Mouse (Mus musculus) cerebellum, adult 9-11 months (tissue): ENCODE results near the gene Vav3.
A peak's percentile ranks its signal among the peaks of the same experiment; 100 is the strongest.

Experiments
- DNase-seq: peaks from one replicate; pipeline ENCODE4 v3.0.0; 2022

Vav3 gene

DNA sequence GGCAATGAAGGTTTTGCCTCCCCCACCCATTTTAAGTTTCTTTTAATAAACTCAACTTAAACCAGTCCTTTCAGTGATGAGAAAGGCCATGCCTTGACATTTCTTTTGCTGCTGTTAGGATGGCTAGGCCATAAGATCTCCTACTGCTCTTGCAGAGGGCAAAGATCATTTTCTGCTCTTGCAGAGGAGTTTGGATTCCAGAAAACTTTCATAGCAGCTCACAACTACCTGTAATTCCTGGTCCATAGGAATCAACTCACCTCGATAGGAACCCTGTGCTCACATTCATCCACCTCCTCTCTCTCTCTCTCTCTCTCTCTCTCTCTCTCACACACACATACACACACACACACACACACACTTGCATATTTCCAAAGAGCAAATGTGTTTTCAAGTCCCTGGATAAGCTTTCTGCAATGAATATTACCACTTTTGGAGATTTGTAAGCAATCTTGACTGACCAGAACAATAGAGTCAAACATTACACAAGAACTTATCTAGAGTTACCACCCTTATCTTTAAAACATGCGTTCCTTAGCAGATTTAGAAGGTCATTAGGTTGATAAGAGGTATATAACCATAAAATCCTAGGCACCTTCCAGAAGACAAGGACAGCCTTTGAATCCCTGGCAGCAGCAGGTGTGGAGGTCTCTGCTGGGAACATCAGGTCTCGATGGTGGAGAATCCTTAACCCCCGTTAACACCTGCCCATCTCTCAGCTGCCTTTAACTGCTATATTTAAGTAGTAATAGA is 260.4 kb downstream of the Vav3 start:
- DNase-seq: no peak

GRCm38 (mm10) chr3:109602753-109603152 is 262.3 kb downstream of the Vav3 start:
- DNase-seq: no peak

GRCm38 (mm10) chr3:109606121-109606520 is 265.7 kb downstream of the Vav3 start:
- no peak for DNase-seq

DNA sequence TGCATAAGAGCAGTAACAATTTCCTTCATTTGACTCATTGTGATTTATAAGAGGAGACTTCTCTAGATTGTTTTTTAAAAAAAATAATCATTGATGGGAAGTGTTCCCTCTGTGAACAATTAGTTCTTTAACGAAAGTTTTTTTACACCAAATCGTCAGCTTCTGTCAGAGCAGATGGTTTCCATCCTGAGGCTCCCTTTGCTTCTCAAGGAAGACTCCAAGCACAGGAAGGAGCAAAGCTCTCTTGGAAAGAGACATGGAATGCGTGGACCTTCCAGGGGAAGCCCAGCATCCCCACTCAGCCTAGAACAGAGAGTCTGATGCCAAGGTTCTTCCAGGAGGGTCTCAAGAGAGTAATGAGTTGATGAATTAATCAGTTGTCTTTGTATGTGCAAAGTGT is 281.3 kb downstream of the Vav3 start:
- no peak for DNase-seq

GRCm38 (mm10) chr3:109622361-109622760 is 281.9 kb downstream of the Vav3 start:
- DNase-seq: no peak

DNA sequence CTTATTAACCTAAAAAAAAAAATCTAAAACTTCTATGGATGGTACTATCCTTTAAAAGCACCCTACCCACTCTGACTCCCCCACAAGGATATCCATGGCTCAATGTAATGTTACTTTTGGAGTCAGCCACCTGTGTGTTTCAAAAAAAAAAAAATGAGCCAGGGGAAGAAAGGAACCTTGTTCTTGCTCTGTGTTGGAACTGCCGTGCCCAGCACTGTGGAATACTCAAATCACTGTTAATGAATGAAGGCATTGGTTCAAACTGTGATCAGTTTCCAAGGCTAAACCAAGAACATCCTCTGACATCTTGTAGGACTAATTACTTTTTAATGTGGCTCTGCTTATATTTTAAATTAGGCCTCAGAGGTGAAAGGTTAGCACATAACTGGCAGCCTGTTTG is 282.4 kb downstream of the Vav3 start:
- no peak for DNase-seq

- no peak for DNase-seq
These were observed 283.3 kb downstream of the Vav3 start for GRCm38 (mm10) chr3:109623770-109624169.

DNA sequence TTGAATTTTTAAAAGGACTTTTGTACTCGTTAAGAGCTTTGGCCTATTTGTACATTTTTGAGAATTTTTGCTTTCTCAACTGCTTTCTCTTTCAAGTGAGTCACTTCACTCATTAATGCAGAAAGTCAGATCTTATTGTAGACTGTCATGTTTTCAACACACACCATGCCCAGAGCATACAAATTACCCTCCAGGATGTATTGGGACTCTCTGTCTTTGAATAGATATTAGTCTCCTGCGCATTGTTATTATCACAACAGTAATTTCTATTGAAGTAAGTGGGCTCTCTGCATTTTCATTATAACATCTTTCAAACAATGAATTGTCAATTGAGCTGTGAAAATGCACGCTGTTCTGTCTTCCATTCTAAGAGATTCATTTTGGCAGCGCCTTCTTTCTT is 295.6 kb downstream of the Vav3 start:
- DNase-seq: no peak

DNA sequence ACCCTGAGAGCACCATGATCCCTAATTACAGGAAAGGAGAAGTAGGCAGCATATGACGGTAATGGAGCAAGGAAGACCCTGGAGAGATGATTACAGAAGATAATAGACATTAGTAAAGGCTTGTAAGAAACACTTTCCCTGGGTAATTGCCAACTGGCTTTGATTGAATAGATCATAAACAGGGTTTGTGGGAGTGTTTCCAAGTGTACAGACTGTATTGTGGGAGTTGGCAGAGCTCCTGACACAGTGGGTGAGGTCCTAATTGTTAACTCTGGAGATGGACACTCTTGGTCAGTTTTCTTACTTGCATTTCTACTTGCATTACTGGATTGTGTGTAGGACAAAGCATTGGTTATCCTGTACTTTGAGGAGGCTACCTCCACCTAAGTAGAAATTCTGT is 298.9 kb downstream of the Vav3 start:
- DNase-seq: no peak

DNA sequence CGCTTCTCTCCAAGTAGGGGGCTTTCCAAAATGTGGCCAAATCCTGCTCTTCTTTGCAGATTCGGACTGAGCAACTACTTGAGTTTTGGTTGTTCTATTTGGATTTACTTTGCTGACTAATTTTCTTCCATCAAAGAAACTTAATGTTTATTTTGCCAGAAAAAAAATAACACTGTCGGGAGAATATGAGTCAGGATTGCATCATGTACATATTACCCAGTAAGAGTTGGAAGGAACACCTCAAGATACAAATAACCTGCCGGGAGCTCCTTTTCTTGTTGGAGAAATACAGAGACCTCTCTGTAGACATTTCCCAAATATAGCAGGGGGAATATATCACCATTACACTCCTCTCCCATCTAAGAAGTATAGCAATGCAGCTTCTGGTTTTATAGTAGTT is 300.3 kb downstream of the Vav3 start:
- no peak for DNase-seq

DNA sequence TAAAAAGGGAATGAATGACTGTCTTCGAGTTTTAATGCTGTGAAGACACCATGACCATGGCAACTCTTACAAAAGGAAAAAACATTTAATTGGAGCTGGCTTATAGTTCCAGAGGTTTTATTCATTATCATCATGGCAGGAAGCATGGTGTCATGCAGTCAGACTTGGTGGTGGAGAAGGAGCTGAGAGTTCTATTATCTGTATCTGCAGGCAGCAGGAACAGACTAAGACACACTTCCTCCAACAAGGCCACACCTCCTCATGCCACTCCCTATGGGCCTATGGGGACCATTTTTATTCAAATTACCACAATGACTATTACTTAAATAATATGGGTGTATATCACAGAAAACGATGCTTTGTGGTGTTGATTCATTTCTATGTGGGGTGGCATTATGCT is 307.8 kb downstream of the Vav3 start:
- no peak for DNase-seq

GRCm38 (mm10) chr3:109651479-109651878 is 311.0 kb downstream of the Vav3 start:
- no peak for DNase-seq

GRCm38 (mm10) chr3:109652860-109653631 is 312.6 kb downstream of the Vav3 start:
- no peak for DNase-seq

- DNase-seq: no peak
These were observed 313.9 kb downstream of the Vav3 start for GRCm38 (mm10) chr3:109654386-109654785.

DNA sequence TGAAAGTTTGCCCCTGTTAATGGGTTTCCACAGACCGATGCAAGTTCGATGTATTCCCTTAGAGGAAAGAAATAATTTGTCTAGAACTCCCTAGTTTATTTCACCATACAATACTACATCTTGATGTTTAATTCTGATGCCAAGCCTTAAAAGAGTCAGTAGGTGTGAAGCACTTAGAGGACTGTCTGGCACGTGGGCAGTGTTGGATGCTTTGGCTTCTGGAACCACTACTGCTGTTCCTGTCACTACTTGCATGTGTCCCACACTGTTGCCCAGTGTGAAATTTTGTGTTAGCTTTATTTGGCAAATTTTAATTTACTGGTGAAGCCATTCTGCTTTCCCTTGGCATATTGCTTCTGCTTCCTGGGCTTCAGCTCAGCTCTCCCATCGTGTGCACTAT is 331.3 kb downstream of the Vav3 start:
- no peak for DNase-seq

DNA sequence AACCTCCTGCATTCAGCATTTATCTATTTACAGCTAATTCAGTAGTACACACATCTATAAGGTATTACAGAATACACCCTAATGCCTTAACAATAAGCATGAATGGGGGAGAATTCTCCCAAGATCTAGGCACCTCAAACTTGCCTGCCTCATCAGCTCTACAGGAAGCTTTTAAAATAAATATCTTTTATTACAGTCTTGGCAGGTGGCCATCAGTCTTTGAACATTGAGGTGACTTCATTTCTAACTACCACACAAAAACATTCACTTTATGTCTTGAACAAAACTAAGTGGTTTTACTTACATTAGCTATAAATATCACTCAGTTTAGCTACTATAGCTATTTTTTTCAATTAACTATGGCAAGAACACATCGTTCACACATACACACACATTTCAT is 332.5 kb downstream of the Vav3 start:
- no peak for DNase-seq

- DNase-seq: no peak
These were observed 339.8 kb downstream of the Vav3 start for GRCm38 (mm10) chr3:109680281-109680680.

- no peak for DNase-seq
These were observed 341.4 kb downstream of the Vav3 start for GRCm38 (mm10) chr3:109681863-109682262.

GRCm38 (mm10) chr3:109683608-109684295 is 343.3 kb downstream of the Vav3 start:
- no peak for DNase-seq

GRCm38 (mm10) chr3:109690566-109690965 is 350.1 kb downstream of the Vav3 start:
- DNase-seq: no peak

- no peak for DNase-seq
These were observed 352.2 kb downstream of the Vav3 start for GRCm38 (mm10) chr3:109692613-109693012.

- DNase-seq: no peak
These were observed 360.8 kb downstream of the Vav3 start for GRCm38 (mm10) chr3:109701301-109701700.

DNA sequence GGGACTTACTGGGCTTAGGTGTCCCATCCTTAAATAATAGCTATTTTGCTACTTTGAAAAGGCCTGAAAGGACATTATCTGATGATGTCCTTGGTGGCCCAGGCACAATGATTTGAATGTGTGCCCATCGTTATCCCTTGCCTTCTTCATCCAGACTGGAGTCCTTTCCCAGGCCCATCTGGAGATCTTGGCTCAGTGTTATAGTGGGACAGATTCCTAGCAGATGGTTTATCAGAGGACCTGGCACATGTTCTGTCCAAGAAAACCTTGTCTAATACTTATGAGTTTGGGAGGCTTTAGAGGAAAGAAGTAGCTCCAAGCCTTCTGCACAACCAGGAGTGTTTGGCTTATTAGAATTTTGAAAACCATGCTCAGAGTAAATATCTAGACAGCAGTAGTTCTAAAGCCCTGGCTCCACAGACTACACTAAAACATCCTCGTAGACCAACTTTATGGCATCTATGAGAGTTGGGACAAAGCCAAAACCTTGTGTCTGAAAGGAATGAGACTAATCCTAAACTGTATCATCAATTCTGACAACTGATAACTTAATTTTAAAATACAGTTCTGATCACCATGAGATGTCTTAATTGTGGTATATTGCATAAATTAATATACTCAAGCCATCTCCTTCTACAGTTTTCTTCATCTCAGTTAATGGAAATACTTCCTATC is 367.5 kb downstream of the Vav3 start:
- peak; percentile 93 for DNase-seq
